Mouse (Mus musculus) c-Kit-negative CD71-positive TER-119-positive erythroid progenitor cells, embryonic 14.5 days (primary cell): ENCODE results near the gene Serp2.

ENCODE experiments used
- DNase-seq: peaks from one replicate; pipeline ENCODE4 v3.0.0-alpha.2; 2013; ENCODE audit warnings: low read depth, low spot score

Gene Serp2

GRCm38 (mm10) chr14:76498210-76498609 is 58.5 kb downstream of the Serp2 start:
- DNase-seq = no peak

GRCm38 (mm10) chr14:76497187-76497586 is 59.5 kb downstream of the Serp2 start:
- no peak for DNase-seq

- no peak for DNase-seq
Measured at GRCm38 (mm10) chr14:76495022-76495421, 61.7 kb downstream of the Serp2 start.

- no peak for DNase-seq
Measured at GRCm38 (mm10) chr14:76489128-76489527, 67.6 kb downstream of the Serp2 start.

GRCm38 (mm10) chr14:76488101-76489044 is 68.3 kb downstream of the Serp2 start:
- no peak for DNase-seq

GRCm38 (mm10) chr14:76487609-76488008 is 69.1 kb downstream of the Serp2 start:
- DNase-seq = no peak

GRCm38 (mm10) chr14:76483701-76484100 is 73.0 kb downstream of the Serp2 start:
- no peak for DNase-seq
